Mouse (Mus musculus): ENCODE data around the gene Itga6.
A peak's percentile ranks its signal among the peaks of the same experiment; 100 is the strongest.

Itga6 gene

GRCm38 (mm10) chr2:71796787-71797186 is 51.4 kb downstream of the Itga6 start:
- no peak for ATAC-seq (ENCODE audit: insufficient number of reproducible peaks, low FRiP score, low TSS enrichment)

- ATAC-seq (ENCODE audit: insufficient number of reproducible peaks, low FRiP score, low TSS enrichment) = no peak
Measured at GRCm38 (mm10) chr2:71800798-71801197, 55.4 kb downstream of the Itga6 start.

- ATAC-seq (ENCODE audit: insufficient number of reproducible peaks, low FRiP score, low TSS enrichment) = no peak
Measured at GRCm38 (mm10) chr2:71801691-71802090, 56.3 kb downstream of the Itga6 start.

GRCm38 (mm10) chr2:71802131-71802530 is 56.7 kb downstream of the Itga6 start:
- ATAC-seq (ENCODE audit: insufficient number of reproducible peaks, low FRiP score, low TSS enrichment) = no peak

GRCm38 (mm10) chr2:71805120-71805519 is 59.7 kb downstream of the Itga6 start:
- no peak for ATAC-seq (ENCODE audit: insufficient number of reproducible peaks, low FRiP score, low TSS enrichment)

- ATAC-seq (ENCODE audit: insufficient number of reproducible peaks, low FRiP score, low TSS enrichment) = no peak
Measured at GRCm38 (mm10) chr2:71805611-71806567, 60.5 kb downstream of the Itga6 start.

- ATAC-seq (ENCODE audit: insufficient number of reproducible peaks, low FRiP score, low TSS enrichment) = no peak
Measured at GRCm38 (mm10) chr2:71809289-71809860, 64.0 kb downstream of the Itga6 start.

GRCm38 (mm10) chr2:71810010-71810409 is 64.6 kb downstream of the Itga6 start:
- no peak for ATAC-seq (ENCODE audit: insufficient number of reproducible peaks, low FRiP score, low TSS enrichment)

DNA sequence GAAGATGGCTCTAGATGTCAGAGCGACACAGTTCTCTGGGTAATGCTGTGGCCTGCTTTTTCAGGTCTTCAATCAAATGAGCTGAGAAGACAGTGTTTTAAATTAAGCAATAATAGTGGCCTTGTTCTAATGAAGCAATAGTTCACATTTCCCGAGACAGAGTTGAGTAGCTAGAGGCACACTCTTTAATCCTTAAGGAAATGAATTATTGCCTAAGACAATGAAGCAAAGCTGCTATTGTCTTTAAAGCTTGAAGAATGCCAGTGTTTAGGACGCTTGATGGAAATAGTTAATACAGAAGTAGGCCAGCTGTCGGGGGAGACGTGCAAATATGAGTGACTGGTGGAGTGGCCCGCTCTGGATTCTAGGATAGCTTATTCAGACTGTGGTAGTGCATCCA is 65.5 kb downstream of the Itga6 start:
- no peak for ATAC-seq (ENCODE audit: insufficient number of reproducible peaks, low FRiP score, low TSS enrichment)

DNA sequence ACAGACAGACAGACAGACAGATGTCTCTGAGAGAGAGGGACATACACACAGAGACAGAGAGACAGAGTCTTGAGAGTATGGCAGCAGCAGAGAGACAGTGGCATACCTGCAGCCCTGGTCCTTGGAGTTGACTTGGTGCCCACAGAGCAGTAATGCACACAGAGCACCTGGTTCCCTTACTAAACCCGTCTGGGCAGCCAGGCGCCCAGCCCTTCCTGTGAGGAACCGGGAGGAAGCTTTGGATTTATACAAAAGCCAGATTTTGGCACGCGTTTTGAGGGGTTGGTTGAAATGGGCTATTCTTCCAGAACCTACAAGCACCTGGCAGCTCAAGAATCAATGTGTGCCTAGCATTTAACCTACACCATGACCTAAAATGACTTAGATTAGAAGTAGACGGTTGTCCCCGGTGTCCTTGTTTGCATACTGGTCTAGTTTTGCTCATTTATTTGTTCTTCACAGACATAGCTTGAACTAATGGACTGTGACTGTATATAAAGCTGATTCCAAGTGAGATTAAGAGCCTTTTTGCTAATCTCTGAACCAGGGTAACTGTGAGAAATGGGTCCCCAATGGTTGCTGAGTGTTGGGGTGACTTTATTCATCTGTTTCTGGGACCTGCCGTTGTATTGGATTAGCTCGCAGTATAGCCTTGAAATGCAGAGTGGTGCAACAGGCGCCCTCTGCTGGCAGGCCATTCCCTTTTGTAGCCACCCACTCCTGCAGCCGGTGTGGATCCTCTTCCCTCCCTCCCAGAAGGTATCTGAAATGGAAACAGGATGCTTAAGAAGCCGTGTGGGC is 67.0 kb downstream of the Itga6 start:
- ATAC-seq (ENCODE audit: insufficient number of reproducible peaks, low FRiP score, low TSS enrichment) = peak; percentile 67

DNA sequence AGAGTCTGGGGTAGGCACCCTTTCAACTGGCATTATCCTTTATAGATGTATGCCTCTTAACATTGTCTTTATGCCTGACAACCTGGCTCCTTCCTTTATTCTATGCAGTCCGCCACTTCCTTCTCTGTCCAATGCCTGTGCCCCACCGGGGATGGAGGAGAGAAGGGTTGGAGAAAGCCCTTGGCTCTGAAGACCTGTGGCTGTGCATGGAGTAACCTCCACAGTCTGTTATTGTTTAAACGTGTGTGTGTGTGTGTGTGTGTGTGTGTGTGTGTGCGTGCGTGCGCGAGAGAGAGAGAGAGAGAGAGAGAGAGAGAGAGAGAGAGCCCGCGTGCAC is 67.6 kb downstream of the Itga6 start:
- ATAC-seq (ENCODE audit: insufficient number of reproducible peaks, low FRiP score, low TSS enrichment) = no peak

DNA sequence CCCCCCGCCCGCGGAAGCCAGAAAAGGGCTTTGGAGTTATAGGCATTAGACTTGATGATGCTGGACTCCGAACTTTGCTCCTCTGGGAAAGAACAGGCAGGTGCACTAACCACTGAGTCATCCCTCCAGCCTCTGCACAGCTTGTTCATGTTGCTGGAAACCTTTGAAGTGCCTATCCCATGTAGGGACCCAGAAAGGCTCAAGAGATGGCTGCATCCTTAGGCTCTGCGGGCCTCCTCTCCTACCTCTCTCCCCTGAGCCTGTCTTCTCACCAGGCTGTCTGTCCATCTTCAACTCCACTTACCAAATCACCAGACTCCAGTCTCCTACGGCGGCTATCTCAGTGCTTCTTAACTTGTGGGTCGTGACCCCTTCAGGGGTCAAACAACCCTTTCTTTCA is 68.0 kb downstream of the Itga6 start:
- ATAC-seq (ENCODE audit: insufficient number of reproducible peaks, low FRiP score, low TSS enrichment) = no peak

GRCm38 (mm10) chr2:71814016-71814415 is 68.6 kb downstream of the Itga6 start:
- no peak for ATAC-seq (ENCODE audit: insufficient number of reproducible peaks, low FRiP score, low TSS enrichment)

- ATAC-seq (ENCODE audit: insufficient number of reproducible peaks, low FRiP score, low TSS enrichment) = no peak
Measured at GRCm38 (mm10) chr2:71815279-71815678, 69.9 kb downstream of the Itga6 start.

DNA sequence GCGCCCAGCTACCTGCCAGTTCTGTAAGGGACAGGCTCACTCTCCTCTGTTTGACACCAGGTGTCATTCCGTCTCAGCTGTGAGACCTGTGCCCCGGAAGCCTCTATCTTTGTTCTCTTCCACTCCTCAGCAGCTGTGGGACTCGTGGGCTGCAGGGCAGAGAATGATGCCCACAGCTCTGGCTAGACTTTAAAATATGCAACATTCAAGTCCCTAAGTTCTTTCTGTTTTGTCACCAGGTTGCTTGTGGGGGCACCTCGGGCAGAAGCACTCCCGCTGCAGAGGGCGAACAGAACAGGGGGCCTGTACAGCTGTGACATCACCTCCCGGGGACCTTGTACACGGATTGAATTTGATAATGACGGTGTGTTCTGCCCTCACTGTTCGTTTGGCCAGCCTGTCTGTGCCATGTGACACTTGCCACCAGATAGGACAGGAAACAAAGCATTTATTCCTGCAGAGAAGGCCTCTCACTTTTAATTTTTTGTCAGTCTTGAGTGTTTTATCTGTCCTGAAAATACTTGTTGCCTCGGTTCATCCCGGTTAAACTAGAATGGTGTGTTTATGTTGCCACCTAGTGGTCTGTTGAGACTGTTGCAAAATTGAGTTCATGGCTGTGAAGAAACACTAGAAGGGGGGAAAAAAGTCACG is 71.1 kb downstream of the Itga6 start:
- peak; percentile 27; the same call in 1 of the 2 replicates for ATAC-seq (ENCODE audit: insufficient number of reproducible peaks, low FRiP score, low TSS enrichment)

DNA sequence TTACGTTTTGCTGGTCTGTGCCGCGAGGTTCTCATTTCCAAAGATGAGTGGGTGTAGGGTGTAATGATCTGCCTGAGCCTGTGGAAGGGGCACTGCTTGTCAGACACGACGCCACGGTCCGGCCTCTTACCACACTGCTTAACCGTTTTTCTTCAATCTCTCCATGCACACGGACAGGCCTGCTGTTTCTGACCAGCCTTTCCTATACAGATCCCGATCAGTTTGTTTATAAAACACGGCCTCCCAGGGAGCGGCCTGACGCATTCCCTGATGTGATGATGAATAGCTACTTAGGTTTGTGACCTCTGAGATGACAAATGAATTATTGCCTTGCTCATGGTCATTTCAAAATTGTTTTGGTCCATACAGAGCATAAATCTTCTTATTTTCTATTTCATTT is 78.7 kb downstream of the Itga6 start:
- ATAC-seq (ENCODE audit: insufficient number of reproducible peaks, low FRiP score, low TSS enrichment) = no peak

- ATAC-seq (ENCODE audit: insufficient number of reproducible peaks, low FRiP score, low TSS enrichment) = no peak
Measured at GRCm38 (mm10) chr2:71827711-71828110, 82.3 kb downstream of the Itga6 start.

- no peak for ATAC-seq (ENCODE audit: insufficient number of reproducible peaks, low FRiP score, low TSS enrichment)
Measured at GRCm38 (mm10) chr2:71828928-71829327, 83.5 kb downstream of the Itga6 start.

GRCm38 (mm10) chr2:71833626-71834025 is 88.2 kb downstream of the Itga6 start:
- no peak for ATAC-seq (ENCODE audit: insufficient number of reproducible peaks, low FRiP score, low TSS enrichment)

- ATAC-seq (ENCODE audit: insufficient number of reproducible peaks, low FRiP score, low TSS enrichment) = no peak
Measured at GRCm38 (mm10) chr2:71834371-71834770, 89.0 kb downstream of the Itga6 start.

GRCm38 (mm10) chr2:71835556-71835955 is 90.1 kb downstream of the Itga6 start:
- ATAC-seq (ENCODE audit: insufficient number of reproducible peaks, low FRiP score, low TSS enrichment) = no peak

Measured in cerebellum, adult (tissue).